Mouse (Mus musculus) spleen, postnatal 4 days (tissue): Measurements from ENCODE around the gene Mylk.

Experiments used
- DNase-seq, 2 experiments: peaks; one replicate each; pipeline ENCODE4 v3.0.0; 2022; ENCODE audit warnings: low spot score in 2 of 2

The Mylk gene

GRCm38 (mm10) chr16:35023138-35023735 is 278.2 kb downstream of the Mylk start:
- no peak for DNase-seq

GRCm38 (mm10) chr16:35024300-35024699 is 279.3 kb downstream of the Mylk start:
- DNase-seq = no peak

- DNase-seq = no peak
Measured at GRCm38 (mm10) chr16:35025347-35025746, 280.3 kb downstream of the Mylk start.

GRCm38 (mm10) chr16:35033241-35033640 is 288.2 kb downstream of the Mylk start:
- no peak for DNase-seq

- DNase-seq = no peak
Measured at GRCm38 (mm10) chr16:35033809-35034577, 289.0 kb downstream of the Mylk start.

GRCm38 (mm10) chr16:35034971-35035370 is 290.0 kb downstream of the Mylk start:
- DNase-seq = no peak

GRCm38 (mm10) chr16:35036754-35037153 is 291.7 kb downstream of the Mylk start:
- DNase-seq = no peak

- DNase-seq = no peak
Measured at GRCm38 (mm10) chr16:35038343-35039057, 293.5 kb downstream of the Mylk start.

- no peak for DNase-seq
Measured at GRCm38 (mm10) chr16:35040154-35040553, 295.1 kb downstream of the Mylk start.

- DNase-seq = no peak
Measured at GRCm38 (mm10) chr16:35041001-35041400, 296.0 kb downstream of the Mylk start.

GRCm38 (mm10) chr16:35046081-35046775 is 301.2 kb downstream of the Mylk start:
- DNase-seq = no peak

- DNase-seq = no peak
Measured at GRCm38 (mm10) chr16:35047272-35047969, 302.4 kb downstream of the Mylk start.

- DNase-seq = no peak
Measured at GRCm38 (mm10) chr16:35051066-35051465, 306.1 kb downstream of the Mylk start.
